Mouse (Mus musculus) ES-Bruce4 (cell line): ENCODE data around the gene Adra1d.

Experiments
- CTCF ChIP-seq: IDR thresholded peaks from one replicate; pipeline ENCODE4 v1.8.1; 2011; ENCODE audit warnings: low read depth, low read length
- EP300 ChIP-seq: IDR thresholded peaks from 2 replicates; pipeline ENCODE4 v1.6.1; 2011; ENCODE audit warnings: low read depth, low read length; ENCODE audit not compliant: insufficient read depth
- POLR2A ChIP-seq: IDR thresholded peaks from one replicate; pipeline ENCODE4 v1.8.1; 2011; ENCODE audit warnings: low read length; ENCODE audit not compliant: insufficient read depth

DNA sequence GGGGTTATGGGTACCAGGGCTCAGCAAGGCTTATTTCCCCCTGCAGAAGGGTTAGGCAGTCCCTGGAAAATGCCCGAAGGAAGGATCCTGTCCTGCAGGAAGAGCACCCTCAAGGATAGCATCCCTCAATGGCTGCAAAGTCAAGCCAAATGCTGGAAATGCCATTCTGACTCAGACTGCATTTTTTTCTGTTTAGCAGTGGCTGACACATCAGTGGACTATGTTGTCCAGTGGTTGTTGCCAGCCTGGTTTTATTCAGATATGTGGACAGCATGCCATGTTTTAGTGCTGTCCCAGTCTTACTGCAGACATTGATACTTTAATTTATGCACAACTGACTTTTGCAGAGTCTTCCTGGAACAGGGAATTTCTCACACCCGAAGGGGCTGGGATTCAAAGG lies 13.8 kb downstream of the Adra1d start:
- no peak for TF ChIP-seq POLR2A
- TF ChIP-seq CTCF, result no peak
- no peak for TF ChIP-seq EP300
